Mouse (Mus musculus) MEL (cell line): ENCODE data around the gene Atp8b5. TPM values are rescaled to one million over a fixed set of nuclear protein-coding genes. Genes with fewer than 3 reads are reported as not detected.

Source experiments
- DNase-seq: peaks from one replicate; pipeline ENCODE4 v3.0.0; 2011; ENCODE audit warnings: low read depth, low spot score
- H3K27ac ChIP-seq: 2 replicates; pipeline ENCODE4 v1.5.1; 2012; ENCODE audit warnings: low read depth, mild to moderate bottlenecking, control low read depth, low read length, moderate library complexity; ENCODE audit not compliant: control insufficient read depth
- H3K27me3 ChIP-seq, 2 experiments: fragments of 150-350 bp in 1 of 2; sonication (generic) in 1 of 2; 2 replicates each; pipeline ENCODE4 v1.6.1; 2012; ENCODE audit warnings: low read length in 2 of 2, mild to moderate bottlenecking in 2 of 2, improper control_type of control experiment in 1 of 2, moderate library complexity in 1 of 2; ENCODE audit not compliant: insufficient read depth in 2 of 2, control insufficient read depth in 1 of 2
- H3K36me3 ChIP-seq, 2 experiments: 2 replicates each; pipeline ENCODE4 v1.6.1; 2012 to 2014; ENCODE audit warnings: low read length in 2 of 2, improper control_type of control experiment in 1 of 2, inconsistent platforms in 1 of 2, mild to moderate bottlenecking in 1 of 2; ENCODE audit not compliant: insufficient read depth in 2 of 2, control insufficient read depth in 1 of 2
- H3K4me1 ChIP-seq, 2 experiments: fragments of 150-350 bp in 1 of 2; sonication (generic) in 1 of 2; 2 replicates each; pipeline ENCODE4 v1.6.1; 2012; ENCODE audit warnings: low read length in 2 of 2, improper control_type of control experiment in 1 of 2, mild to moderate bottlenecking in 1 of 2; ENCODE audit not compliant: insufficient read depth in 2 of 2, control insufficient read depth in 1 of 2
- H3K4me3 ChIP-seq, 2 experiments: fragments of 150-350 bp in 1 of 2; sonication (generic) in 1 of 2; 2 replicates each; pipeline ENCODE4 v1.5.1; 2012; ENCODE audit warnings: low read depth in 2 of 2, low read length in 2 of 2, mild to moderate bottlenecking in 2 of 2, moderate library complexity in 2 of 2, control low read depth in 1 of 2, improper control_type of control experiment in 1 of 2; ENCODE audit not compliant: control insufficient read depth in 1 of 2, insufficient read depth in 1 of 2
- H3K79me2 ChIP-seq: 2 replicates; pipeline ENCODE4 v1.6.1; 2012; ENCODE audit warnings: mild to moderate bottlenecking, low read length, moderate library complexity; ENCODE audit not compliant: control insufficient read depth, poor library complexity, insufficient read depth
- H3K9ac ChIP-seq: 2 replicates; pipeline ENCODE4 v1.6.1; 2012; ENCODE audit warnings: low read depth, mild to moderate bottlenecking, control low read depth, low read length, moderate library complexity; ENCODE audit not compliant: control insufficient read depth, poor library complexity, severe bottlenecking
- H3K9me3 ChIP-seq: fragments of 150-350 bp; sonication (generic); replicated peaks from 2 replicates; pipeline ENCODE4 v1.6.1; 2012; ENCODE audit warnings: mild to moderate bottlenecking, low read length, improper control_type of control experiment, moderate library complexity; ENCODE audit not compliant: insufficient read depth
- CTCF ChIP-seq, 3 experiments: IDR thresholded peaks in 2 of 3; conservative IDR thresholded peaks in 1 of 3; 2 replicates each; pipeline ENCODE4 v1.5.1; 2011 to 2012; ENCODE audit warnings: low read length in 3 of 3, low read depth in 2 of 3, mild to moderate bottlenecking in 2 of 3, improper control_type of control experiment in 1 of 3, inconsistent platforms in 1 of 3, mixed read lengths in 1 of 3, moderate library complexity in 1 of 3; ENCODE audit not compliant: control insufficient read depth in 1 of 3, insufficient read depth in 1 of 3, poor library complexity in 1 of 3, severe bottlenecking in 1 of 3
- ELF1 ChIP-seq: IDR thresholded peaks from 2 replicates; pipeline ENCODE4 v1.6.1; 2014; ENCODE audit warnings: low read depth, mild to moderate bottlenecking, inconsistent platforms, low read length, improper control_type of control experiment, moderate library complexity
- EP300 ChIP-seq, 2 experiments: IDR thresholded peaks; 2 replicates each; pipeline ENCODE4 v1.6.1; 2011; ENCODE audit warnings: improper control_type of control experiment in 2 of 2, low read length in 2 of 2, low read depth in 1 of 2, mild to moderate bottlenecking in 1 of 2
- GABPA ChIP-seq: IDR thresholded peaks from 2 replicates; pipeline ENCODE4 v1.6.1; 2012; ENCODE audit warnings: low read depth, mild to moderate bottlenecking, inconsistent platforms, low read length, improper control_type of control experiment, moderate library complexity
- JUND ChIP-seq: IDR thresholded peaks from 2 replicates; pipeline ENCODE4 v1.6.1; 2011; ENCODE audit warnings: low read depth, mild to moderate bottlenecking, improper control_type of control experiment, low read length
- MAFK ChIP-seq: IDR thresholded peaks from 2 replicates; pipeline ENCODE4 v1.6.1; 2011; ENCODE audit warnings: low read depth, mild to moderate bottlenecking, low read length, improper control_type of control experiment, borderline replicate concordance
- MXI1 ChIP-seq: IDR thresholded peaks from 2 replicates; pipeline ENCODE4 v1.6.1; 2011; ENCODE audit warnings: mild to moderate bottlenecking, low read depth, low read length, improper control_type of control experiment
- MYB ChIP-seq: IDR thresholded peaks from 2 replicates; pipeline ENCODE4 v1.6.1; 2011; ENCODE audit warnings: mild to moderate bottlenecking, low read depth, low read length, improper control_type of control experiment
- MYC ChIP-seq: IDR thresholded peaks from 2 replicates; pipeline ENCODE4 v1.6.1; 2011; ENCODE audit warnings: low read depth, mild to moderate bottlenecking, low read length, improper control_type of control experiment, moderate library complexity
- POLR2AphosphoS2 ChIP-seq: IDR thresholded peaks from 2 replicates; pipeline ENCODE4 v1.6.1; 2011; ENCODE audit warnings: low read length, improper control_type of control experiment
- POLR2AphosphoS5 ChIP-seq: IDR thresholded peaks from 2 replicates; pipeline ENCODE4 v1.6.1; 2012; ENCODE audit warnings: low read depth, borderline replicate concordance, mild to moderate bottlenecking, inconsistent platforms, low read length, moderate library complexity, mixed read lengths
- SMC3 ChIP-seq: IDR thresholded peaks from 2 replicates; pipeline ENCODE4 v1.6.1; 2011; ENCODE audit warnings: low read depth, low read length, improper control_type of control experiment
- TAL1 ChIP-seq: IDR thresholded peaks from 2 replicates; pipeline ENCODE4 v1.6.1; 2012; ENCODE audit warnings: mild to moderate bottlenecking, inconsistent platforms, low read length, moderate library complexity, mixed read lengths
- TBP ChIP-seq: IDR thresholded peaks from 2 replicates; pipeline ENCODE4 v1.8.0; 2011; ENCODE audit warnings: low read depth, low read length, improper control_type of control experiment
- USF2 ChIP-seq, 2 experiments: IDR thresholded peaks; 2 replicates each; pipeline ENCODE4 v1.6.1; 2011 to 2012; ENCODE audit warnings: improper control_type of control experiment in 2 of 2, low read length in 2 of 2, borderline replicate concordance in 1 of 2, inconsistent platforms in 1 of 2, low read depth in 1 of 2, mild to moderate bottlenecking in 1 of 2; ENCODE audit not compliant: insufficient read depth in 1 of 2
- ZC3H11A ChIP-seq: IDR thresholded peaks from 2 replicates; pipeline ENCODE4 v1.6.1; 2012; ENCODE audit warnings: low read depth, mild to moderate bottlenecking, inconsistent platforms, low read length, improper control_type of control experiment
- ZMIZ1 ChIP-seq: IDR thresholded peaks from 2 replicates; pipeline ENCODE4 v1.6.1; 2012; ENCODE audit warnings: low read depth, mild to moderate bottlenecking, inconsistent platforms, low read length, improper control_type of control experiment, moderate library complexity
- ZNF384 ChIP-seq: IDR thresholded peaks from 2 replicates; pipeline ENCODE4 v1.6.1; 2012; ENCODE audit warnings: low read depth, mild to moderate bottlenecking, inconsistent platforms, low read length, improper control_type of control experiment
- polyA plus RNA-seq, 2 experiments: library from polyadenylated mRNA; stranded (reverse) in 1 of 2; unstranded in 1 of 2; fragments of >175 nt in 1 of 2; fragments of >200 nt in 1 of 2; gene quantifications; 2 replicates each; pipeline versions ENCODE4 v1.2.1 to v1.2.4; 2012; ENCODE audit warnings: low replicate concordance in 2 of 2, low read depth in 1 of 2; ENCODE audit not compliant: insufficient read length in 2 of 2, insufficient read depth in 1 of 2, missing spikeins in 1 of 2
- total RNA-seq: library from RNA; depleted of rRNA; stranded (reverse); fragments of 300-350 nt; gene quantifications from 2 replicates; pipeline ENCODE4 v1.2.3, GENCODE M21; 2012

The Atp8b5 gene
- total and polyA plus RNA-seq, 3 experiments: 4.9 to 5.0 TPM; not detected in 1

- no peak for TF ChIP-seq ZMIZ1
- peak; percentile 45; the same call in 1 of the 2 replicates for TF ChIP-seq MXI1
- TF ChIP-seq TBP: no peak
- TF ChIP-seq USF2 (IDR thresholded peaks at IDR 0.05; ENCODE audit: borderline replicate concordance in 1 of 2, insufficient read depth in 1 of 2, low read depth in 1 of 2, low read length in 2 of 2): no peak
- TF ChIP-seq ELF1: no peak
- no peak for TF ChIP-seq GABPA
- TF ChIP-seq TAL1: 0 out of 2 replicates have a peak, but pooled peaks have one; percentile 15
- no peak for TF ChIP-seq MYB
- no peak for TF ChIP-seq POLR2AphosphoS2
- TF ChIP-seq MYC: peak; percentile 33; the same call in 1 of the 2 replicates
- TF ChIP-seq POLR2AphosphoS5: no peak
- no peak for TF ChIP-seq JUND
- TF ChIP-seq ZNF384: peak; percentile 65
- TF ChIP-seq MAFK: no peak
- TF ChIP-seq EP300 (IDR thresholded peaks at IDR 0.05; ENCODE audit: low read depth in 1 of 2, low read length in 2 of 2): peak; percentile 75 to 84
- peak; percentile 30; the same call in 1 of the 2 replicates for TF ChIP-seq ZC3H11A
These were observed 15.7 kb upstream of the Atp8b5 start (continued) for GRCm38 (mm10) chr4:43251269-43251668.

- Histone ChIP-seq H3K36me3 (peaks cover 0 to 18% of the 10 kb centered on the region in 2 experiments; a peak in 2 of 4 replicates), H3K4me3 (no peak overlapping the region), H3K27ac (no peak overlapping the region), H3K79me2 (no peaks in the 10 kb centered on the region), H3K9me3 (no peaks in the 10 kb centered on the region), H3K4me1 (peaks cover 7 to 18% of the 10 kb centered on the region in 2 experiments), H3K9ac (no peak overlapping the region), H3K27me3 (no peaks in the 10 kb centered on the region)
- DNase-seq: peak; percentile 70
- TF ChIP-seq GABPA: no peak
- TF ChIP-seq SMC3: peak; percentile 25; the same call in 1 of the 2 replicates
- TF ChIP-seq CTCF (IDR thresholded peaks at IDR 0.05 in 2 of 3, conservative IDR thresholded peaks at IDR 0.05 in 1 of 3; ENCODE audit: control insufficient read depth in 1 of 3, insufficient read depth in 1 of 3, low read depth in 2 of 3, low read length in 3 of 3, poor library complexity in 1 of 3, severe bottlenecking in 1 of 3): peak; percentile 33 to 59 (median 57)
These were observed 9.9 kb upstream of the Atp8b5 start for GRCm38 (mm10) chr4:43257040-43257439.

- Histone ChIP-seq H3K27ac (no peak overlapping the region), H3K79me2 (no peaks in the 10 kb centered on the region), H3K4me1 (peaks cover 7 to 15% of the 10 kb centered on the region in 2 experiments), H3K9me3 (no peaks in the 10 kb centered on the region), H3K27me3 (no peaks in the 10 kb centered on the region), H3K4me3 (no peak overlapping the region), H3K9ac (no peak overlapping the region), H3K36me3 (peaks cover 0 to 13% of the 10 kb centered on the region in 2 experiments; a peak in 2 of 4 replicates)
- no peak for DNase-seq
- no peak for TF ChIP-seq TBP
- no peak for TF ChIP-seq POLR2AphosphoS2
These were observed 8.4 kb upstream of the Atp8b5 start for GRCm38 (mm10) chr4:43258556-43258955.
